Mouse (Mus musculus) erythroid progenitor cell, adult 5-6 weeks (primary cell): Measurements from ENCODE around the gene Gjb2. TPM values are rescaled to one million over a fixed set of nuclear protein-coding genes. Genes with fewer than 3 reads are reported as not detected.
"Not testable (repeated sequence)": the region's sequence is repeated elsewhere in the genome, so short reads cannot be mapped to it uniquely, and the experiment has no call there.

ENCODE experiments used
- ATAC-seq: replicated peaks from 2 replicates; pipeline ENCODE4 v1.8.0; 2016; ENCODE audit warnings: moderate number of reproducible peaks, mild to moderate bottlenecking, moderate TSS enrichment, inconsistent platforms; ENCODE audit not compliant: poor library complexity, low FRiP score, severe bottlenecking
- total RNA-seq, 2 experiments: library from RNA; stranded (forward) in 1 of 2; stranded (reverse) in 1 of 2; fragments of 150-400 nt in 1 of 2; fragments of 186-747, 209-891 nt in 1 of 2; gene quantifications; 2 replicates each; pipeline versions ENCODE4 v1.2.3 to v1.2.4; 2015 to 2017; ENCODE audit warnings: low replicate concordance in 2 of 2

The Gjb2 gene
- total RNA-seq, 2 experiments from 2014 or later, result not detected

DNA sequence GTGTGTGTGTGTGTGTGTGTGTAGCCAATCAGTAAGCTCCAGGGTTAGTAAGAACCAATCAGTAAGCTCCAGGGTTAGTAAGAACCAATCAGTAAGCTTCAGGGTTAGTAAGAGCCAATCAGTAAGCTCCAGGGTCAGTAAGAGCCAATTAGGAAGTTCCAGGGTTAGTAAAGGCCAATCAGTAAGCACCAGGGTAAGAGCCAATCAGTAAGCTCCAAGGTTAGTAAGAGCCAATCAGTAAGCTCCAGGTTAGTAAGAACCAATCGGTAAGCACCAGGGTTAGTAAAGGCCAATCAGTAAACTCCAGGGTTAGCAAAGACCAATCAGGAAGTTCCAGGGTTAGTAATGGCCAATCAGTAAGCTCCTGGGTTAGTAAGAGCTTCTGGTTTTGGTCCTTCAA is 21.6 kb downstream of the Gjb2 start:
- no peak for ATAC-seq

DNA sequence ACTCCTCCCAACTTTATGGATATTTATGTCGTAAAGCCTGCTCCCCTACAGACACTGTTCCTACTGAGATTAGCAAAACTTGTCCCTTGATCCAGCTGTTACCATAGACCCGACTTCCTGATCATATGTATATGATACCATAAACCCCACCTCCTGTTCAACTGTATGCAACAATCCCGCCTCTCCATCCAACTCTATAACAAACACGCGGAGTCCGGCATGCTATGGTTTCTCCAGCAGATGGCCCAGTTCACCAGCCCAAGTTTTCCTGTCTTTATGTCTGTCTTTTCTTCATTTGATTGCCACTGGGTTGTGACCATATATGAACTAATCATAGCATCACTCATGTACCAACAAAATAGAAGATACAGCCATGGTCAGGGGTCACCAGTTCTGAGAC is 29.0 kb downstream of the Gjb2 start:
- ATAC-seq, result no peak

DNA sequence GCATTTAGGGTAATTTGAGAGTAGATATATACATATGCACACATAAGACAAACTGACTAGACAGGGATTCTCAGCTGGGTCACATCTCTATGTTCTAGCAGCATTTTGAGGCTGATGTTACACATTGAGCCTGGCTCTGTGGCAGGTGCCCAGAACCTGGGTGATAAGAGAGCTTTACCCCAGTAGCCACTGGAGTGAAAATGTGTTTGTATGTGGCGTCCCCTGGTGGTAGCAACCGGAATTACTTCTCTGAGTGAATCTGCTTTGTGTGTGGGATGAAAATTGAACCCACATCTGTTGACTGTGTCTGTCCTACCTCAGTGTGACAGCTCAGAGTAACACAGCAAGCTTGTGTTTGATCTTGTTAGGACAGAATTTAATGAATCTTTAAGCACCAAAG is 34.6 kb downstream of the Gjb2 start:
- ATAC-seq, result not testable (repeated sequence)

DNA sequence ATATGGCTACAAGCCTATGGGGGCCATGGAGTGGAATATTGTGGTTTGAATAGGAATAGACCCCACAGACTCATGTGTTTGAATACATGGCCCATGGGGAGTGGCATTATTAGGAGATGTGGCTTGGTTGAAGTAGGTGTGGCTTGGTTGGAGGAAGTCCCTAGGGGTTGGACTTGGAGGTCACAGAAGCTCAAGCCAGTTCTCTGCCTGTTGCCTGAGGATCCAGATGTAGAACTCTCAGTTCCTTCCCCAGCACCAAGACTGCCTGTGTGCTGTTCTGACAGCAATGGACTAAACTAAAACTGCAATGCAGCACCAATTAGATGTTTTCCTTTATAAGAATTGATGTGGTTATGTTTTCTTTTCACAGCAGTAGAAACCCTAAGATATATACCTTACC is 38.4 kb downstream of the Gjb2 start:
- ATAC-seq, result no peak

DNA sequence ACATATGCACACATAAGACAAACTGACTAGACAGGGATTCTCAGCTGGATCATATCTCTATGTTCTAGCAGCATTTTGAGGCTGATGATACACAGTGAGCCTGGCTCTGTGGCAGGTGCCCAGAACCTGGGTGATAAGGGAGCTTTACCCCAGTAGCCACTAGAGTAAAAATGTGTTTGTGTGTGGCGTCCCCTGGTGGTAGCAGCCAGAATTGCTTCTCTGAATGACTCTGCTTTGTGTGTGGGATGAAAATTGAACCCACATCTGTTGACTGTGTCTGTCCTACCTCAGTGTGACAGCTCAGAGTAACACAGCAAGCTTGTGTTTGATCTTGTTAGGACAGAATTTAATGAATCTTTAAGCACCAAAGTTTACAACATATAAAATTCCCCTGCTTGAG is 44.5 kb downstream of the Gjb2 start:
- not testable (repeated sequence) for ATAC-seq

DNA sequence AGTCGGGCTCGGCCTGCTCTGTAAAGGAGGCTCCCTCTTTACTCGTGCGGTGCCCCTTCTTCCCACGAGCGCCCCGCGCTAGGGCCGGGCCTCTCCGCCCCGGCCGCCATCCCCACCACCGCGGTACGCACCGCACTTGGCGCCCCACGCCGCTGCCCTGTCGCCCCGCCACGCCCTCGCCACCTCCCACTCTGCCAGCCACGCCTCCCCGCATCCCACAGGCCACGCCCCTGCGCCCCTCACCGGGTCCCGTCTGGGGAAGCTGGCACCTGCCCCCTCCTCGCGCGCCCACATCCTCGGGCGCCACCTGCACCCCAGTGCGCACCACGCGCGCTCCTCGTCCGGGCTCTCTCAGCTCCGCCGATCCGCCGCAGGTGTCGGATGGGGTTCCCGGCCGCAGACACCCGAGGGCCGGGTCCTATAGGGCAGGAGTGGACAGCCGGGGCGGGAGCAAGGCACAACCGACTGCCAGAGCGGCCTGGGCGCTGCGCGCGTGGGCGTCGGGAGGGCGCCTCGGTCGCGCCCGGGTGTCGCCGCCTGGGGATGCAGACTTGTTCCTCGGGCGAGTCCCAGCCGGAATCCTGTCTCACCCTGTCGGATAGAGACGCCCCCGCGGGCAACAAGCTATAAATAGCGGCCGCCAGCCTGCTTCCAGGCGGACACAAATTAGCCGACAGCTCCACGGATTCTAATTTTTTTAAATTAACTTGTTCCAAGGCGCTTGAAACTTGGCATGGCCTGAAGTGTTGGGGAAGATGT is 46.8 kb downstream of the Gjb2 start, which contains the start of gene Gja3:
TSS of gene Gja3 (minus strand) at position 538 of the 759 bp plus-strand sequence.
- no peak for ATAC-seq

DNA sequence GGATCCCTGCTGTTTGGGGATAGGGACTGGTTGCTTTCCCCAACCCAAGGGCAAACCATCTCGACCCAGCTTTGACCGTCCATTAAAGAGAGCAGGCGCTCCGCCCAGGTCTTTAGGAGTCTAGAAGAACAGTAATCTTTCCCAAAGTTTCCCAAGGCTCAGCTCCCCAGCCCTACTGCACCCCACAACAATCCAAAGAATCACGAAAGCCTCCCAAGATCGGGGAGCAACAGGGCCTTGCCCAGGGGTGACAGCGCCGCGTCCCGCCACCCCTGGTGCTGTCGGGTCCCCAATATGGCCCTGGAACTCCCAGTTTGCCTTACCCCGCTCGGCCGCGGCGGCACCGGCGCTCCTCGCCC is 47.3 kb downstream of the Gjb2 start:
- no peak for ATAC-seq

DNA sequence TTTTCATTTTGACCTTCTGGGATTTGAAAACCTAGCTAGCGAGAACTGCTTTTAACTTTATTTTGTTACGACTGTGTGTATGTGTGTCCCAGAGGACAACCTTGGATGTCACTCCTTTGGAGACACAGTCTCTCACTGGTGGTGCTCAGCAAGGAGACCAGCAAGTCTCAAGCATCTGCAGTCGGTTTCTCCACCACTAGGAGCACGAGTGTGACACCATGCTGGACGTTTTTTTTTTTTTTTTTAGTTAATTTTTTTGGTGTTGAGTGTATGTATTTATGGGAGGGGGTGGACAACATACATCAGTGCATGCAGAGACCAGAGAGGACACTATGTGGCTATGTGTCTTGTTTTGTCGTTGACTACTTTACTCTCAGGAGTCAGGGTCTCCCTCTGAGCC is 51.8 kb downstream of the Gjb2 start:
- no peak for ATAC-seq

Other genes with a start within 250 kb of the Gjb2 start
- 20.5 and 32.4 TPM in 2 replicates for gene Zmym2, start 218.0 kb downstream of the Gjb2 start, total RNA-seq (2015; ENCODE audit: low replicate concordance)
- gene Zmym2, start 218.0 kb downstream of the Gjb2 start, total RNA-seq (2017; ENCODE audit: low replicate concordance), result 18.9 and 37.8 TPM in 2 replicates
- not detected in 2 replicates for gene Gja3, start 46.6 kb downstream of the Gjb2 start, total RNA-seq (2015; ENCODE audit: low replicate concordance)
- not detected in 2 replicates for gene Gja3, start 46.6 kb downstream of the Gjb2 start, total RNA-seq (2017; ENCODE audit: low replicate concordance)
- gene Gm4491, start 11.2 kb upstream of the Gjb2 start, total RNA-seq (2015; ENCODE audit: low replicate concordance), result not detected in 2 replicates
- not detected in 2 replicates for gene Gm4491, start 11.2 kb upstream of the Gjb2 start, total RNA-seq (2017; ENCODE audit: low replicate concordance)
- not detected in 2 replicates for gene Gjb6, start 28.9 kb upstream of the Gjb2 start, total RNA-seq (2015; ENCODE audit: low replicate concordance)
- not detected in 2 replicates for gene Gjb6, start 28.9 kb upstream of the Gjb2 start, total RNA-seq (2017; ENCODE audit: low replicate concordance)